Mouse (Mus musculus) hindbrain, embryonic 12.5 days (tissue): ENCODE measurements around the gene Ikzf3. TPM values are rescaled to one million over a fixed set of nuclear protein-coding genes. Genes with fewer than 3 reads are reported as not detected.

ENCODE experiments used
- ATAC-seq: fragments of 200-750 bp; cut with Nextera tagmentation; 2 replicates; pipeline ENCODE4 v1.8.0; 2017; ENCODE audit warnings: moderate TSS enrichment; ENCODE audit not compliant: low FRiP score
- H3K27ac ChIP-seq: fragments of 300-500 bp; sonication (generic); 2 replicates; pipeline ENCODE4 v1.5.1; 2016; ENCODE audit warnings: mild to moderate bottlenecking
- H3K27me3 ChIP-seq: fragments of 300-500 bp; sonication (generic); 2 replicates; pipeline ENCODE4 v1.6.1; 2016; ENCODE audit warnings: mild to moderate bottlenecking
- H3K36me3 ChIP-seq: fragments of 300-500 bp; sonication (generic); 2 replicates; pipeline ENCODE4 v1.6.1; 2016; ENCODE audit warnings: mild to moderate bottlenecking
- H3K4me1 ChIP-seq: fragments of 300-500 bp; sonication (generic); 2 replicates; pipeline ENCODE4 v1.6.1; 2016
- H3K4me2 ChIP-seq: fragments of 300-500 bp; sonication (generic); replicated peaks from 2 replicates; pipeline ENCODE4 v1.6.1; 2016; ENCODE audit warnings: mild to moderate bottlenecking
- H3K4me3 ChIP-seq: fragments of 300-500 bp; sonication (generic); 2 replicates; pipeline ENCODE4 v1.5.1; 2016; ENCODE audit warnings: mild to moderate bottlenecking
- H3K9ac ChIP-seq: fragments of 300-500 bp; sonication (generic); 2 replicates; pipeline ENCODE4 v1.6.1; 2016; ENCODE audit warnings: mild to moderate bottlenecking, moderate library complexity
- H3K9me3 ChIP-seq: fragments of 300-500 bp; sonication (generic); replicated peaks from 2 replicates; pipeline ENCODE4 v1.6.1; 2016; ENCODE audit warnings: mild to moderate bottlenecking
- WGBS: fragments of 180-500 bp; shearing (Covaris S2); methylation state at CpG from one replicate; pipeline ENCODE4 v1.1.7; 2016; 5-methylcytosine and 5-hydroxymethylcytosine counted together
- polyA plus RNA-seq: library from polyadenylated mRNA; unstranded; fragments of >200 nt; fragmentation: Nextera tagmentation; extraction: Ambion mirVana; gene quantifications from 2 replicates; pipeline ENCODE4 v1.2.1, GENCODE M21; 2016

Ikzf3 gene
- polyA plus RNA-seq, 1 experiment from 2014 or later, result not detected

GRCm38 (mm10) chr11:98492959-98493358, 52.9 kb downstream of the Ikzf3 start:
- H3K4me2 ChIP-seq, result no peak overlapping the region
- H3K9me3 ChIP-seq, result no peaks in the 10 kb centered on the region
- H3K9ac ChIP-seq, result no peak overlapping the region
- no peak overlapping the region for H3K27ac ChIP-seq
- 9% methylated on average over 7 of the region's 7 CpGs for WGBS
- H3K27me3 ChIP-seq, result 0 out of 2 replicates have a peak, but pooled peaks cover 4% of the 10 kb centered on the region
- no peaks in the 10 kb centered on the region for H3K36me3 ChIP-seq
- no peak for ATAC-seq
- peaks cover 16% of the 10 kb centered on the region for H3K4me1 ChIP-seq
- H3K4me3 ChIP-seq, result no peak overlapping the region

GRCm38 (mm10) chr11:98491571-98491970, 54.3 kb downstream of the Ikzf3 start:
- no peak overlapping the region for H3K27ac ChIP-seq
- H3K9ac ChIP-seq, result no peak overlapping the region
- H3K4me3 ChIP-seq, result no peak overlapping the region
- WGBS, result 87% methylated on average over 7 of the region's 7 CpGs
- no peaks in the 10 kb centered on the region for H3K36me3 ChIP-seq
- H3K27me3 ChIP-seq, result 0 out of 2 replicates have a peak, but pooled peaks cover 4% of the 10 kb centered on the region
- H3K4me1 ChIP-seq, result peaks cover 9% of the 10 kb centered on the region
- ATAC-seq, result no peak
- no peak overlapping the region for H3K4me2 ChIP-seq
- H3K9me3 ChIP-seq, result no peaks in the 10 kb centered on the region

GRCm38 (mm10) chr11:98488540-98489234, 57.1 kb downstream of the Ikzf3 start:
- no peak for ATAC-seq
- Histone ChIP-seq H3K27me3 (no peaks in the 10 kb centered on the region), H3K9me3 (no peaks in the 10 kb centered on the region), H3K4me1 (peaks cover 9% of the 10 kb centered on the region), H3K9ac (no peak overlapping the region), H3K27ac (peak overlapping the region; percentile 52), H3K36me3 (no peaks in the 10 kb centered on the region), H3K4me3 (no peak overlapping the region), H3K4me2 (no peak overlapping the region)
- 68% methylated on average over 20 of the region's 20 CpGs for WGBS

- H3K4me1 ChIP-seq, result peaks cover 6% of the 10 kb centered on the region; the same call in 1 of the 2 replicates
- no peak overlapping the region for H3K4me2 ChIP-seq
- no peak for ATAC-seq
- peak overlapping the region; percentile 44; the same call in 1 of the 2 replicates for H3K27ac ChIP-seq
- H3K27me3 ChIP-seq, result no peaks in the 10 kb centered on the region
- no peaks in the 10 kb centered on the region for H3K9me3 ChIP-seq
- H3K36me3 ChIP-seq, result no peaks in the 10 kb centered on the region
- no peak overlapping the region for H3K4me3 ChIP-seq
- WGBS, result 80% methylated on average over 5 of the region's 5 CpGs
- no peak overlapping the region for H3K9ac ChIP-seq
Observed at GRCm38 (mm10) chr11:98487526-98488040, 58.2 kb downstream of the Ikzf3 start.

- no peaks in the 10 kb centered on the region for H3K9me3 ChIP-seq
- H3K4me1 ChIP-seq, result peaks cover 6% of the 10 kb centered on the region; the same call in 1 of the 2 replicates
- no peak overlapping the region for H3K9ac ChIP-seq
- H3K4me2 ChIP-seq, result no peak overlapping the region
- H3K27ac ChIP-seq, result no peak overlapping the region
- H3K4me3 ChIP-seq, result no peak overlapping the region
- no peak for ATAC-seq
- no peaks in the 10 kb centered on the region for H3K36me3 ChIP-seq
- 93% methylated on average over 2 of the region's 2 CpGs for WGBS
- H3K27me3 ChIP-seq, result no peaks in the 10 kb centered on the region
Observed at GRCm38 (mm10) chr11:98485749-98486148, 60.1 kb downstream of the Ikzf3 start.

GRCm38 (mm10) chr11:98482067-98482466, 63.8 kb downstream of the Ikzf3 start:
- H3K4me2 ChIP-seq, result no peak overlapping the region
- 86% methylated on average over 10 of the region's 10 CpGs for WGBS
- no peak for ATAC-seq

GRCm38 (mm10) chr11:98481231-98481630, 64.6 kb downstream of the Ikzf3 start:
- H3K27me3 ChIP-seq, result no peaks in the 10 kb centered on the region
- H3K4me1 ChIP-seq, result no peaks in the 10 kb centered on the region
- H3K4me2 ChIP-seq, result no peak overlapping the region
- no peaks in the 10 kb centered on the region for H3K9me3 ChIP-seq
- ATAC-seq, result no peak
- H3K9ac ChIP-seq, result no peak overlapping the region
- WGBS, result 65% methylated on average over 6 of the region's 6 CpGs
- H3K27ac ChIP-seq, result no peak overlapping the region
- H3K36me3 ChIP-seq, result no peaks in the 10 kb centered on the region
- no peak overlapping the region for H3K4me3 ChIP-seq

More at GRCm38 (mm10) chr11:98482067-98482466, 63.8 kb downstream of the Ikzf3 start:
- H3K9ac ChIP-seq, result no peak overlapping the region
- H3K4me3 ChIP-seq, result no peak overlapping the region
- H3K27me3 ChIP-seq, result no peaks in the 10 kb centered on the region
- H3K4me1 ChIP-seq, result no peaks in the 10 kb centered on the region
- no peaks in the 10 kb centered on the region for H3K9me3 ChIP-seq
- no peaks in the 10 kb centered on the region for H3K36me3 ChIP-seq
- no peak overlapping the region for H3K27ac ChIP-seq

GRCm38 (mm10) chr11:98479940-98480497, 65.8 kb downstream of the Ikzf3 start:
- ATAC-seq, result no peak

GRCm38 (mm10) chr11:98479026-98479939, 66.5 kb downstream of the Ikzf3 start:
- no peaks in the 10 kb centered on the region for H3K4me1 ChIP-seq
- H3K9ac ChIP-seq, result no peak overlapping the region
- H3K27ac ChIP-seq, result no peak overlapping the region
- no peaks in the 10 kb centered on the region for H3K27me3 ChIP-seq
- 85% methylated on average over 13 of the region's 13 CpGs for WGBS
- H3K36me3 ChIP-seq, result no peaks in the 10 kb centered on the region
- no peak for ATAC-seq
- H3K4me2 ChIP-seq, result no peak overlapping the region
- no peak overlapping the region for H3K4me3 ChIP-seq
- no peaks in the 10 kb centered on the region for H3K9me3 ChIP-seq

More at GRCm38 (mm10) chr11:98479940-98480497, 65.8 kb downstream of the Ikzf3 start:
- Histone ChIP-seq H3K9me3 (no peaks in the 10 kb centered on the region), H3K27ac (no peak overlapping the region), H3K9ac (no peak overlapping the region), H3K4me3 (no peak overlapping the region), H3K36me3 (no peaks in the 10 kb centered on the region), H3K4me1 (no peaks in the 10 kb centered on the region), H3K4me2 (no peak overlapping the region), H3K27me3 (no peaks in the 10 kb centered on the region)
- WGBS, result 90% methylated on average over 12 of the region's 12 CpGs

- 73% methylated on average over 14 of the region's 14 CpGs for WGBS
Observed at GRCm38 (mm10) chr11:98477011-98477701, 68.7 kb downstream of the Ikzf3 start.

GRCm38 (mm10) chr11:98476434-98476807, 69.4 kb downstream of the Ikzf3 start:
- ATAC-seq, result no peak
- Histone ChIP-seq H3K9ac (no peak overlapping the region), H3K4me1 (peaks cover 4% of the 10 kb centered on the region; the same call in 1 of the 2 replicates), H3K27me3 (no peaks in the 10 kb centered on the region), H3K27ac (no peak overlapping the region), H3K4me3 (no peak overlapping the region), H3K4me2 (no peak overlapping the region), H3K9me3 (no peaks in the 10 kb centered on the region), H3K36me3 (no peaks in the 10 kb centered on the region)
- WGBS, result 86% methylated on average over 4 of the region's 4 CpGs

More at GRCm38 (mm10) chr11:98477011-98477701, 68.7 kb downstream of the Ikzf3 start:
- no peaks in the 10 kb centered on the region for H3K9me3 ChIP-seq
- no peaks in the 10 kb centered on the region for H3K27me3 ChIP-seq
- no peak overlapping the region for H3K27ac ChIP-seq
- peaks cover 4% of the 10 kb centered on the region; the same call in 1 of the 2 replicates for H3K4me1 ChIP-seq
- H3K4me3 ChIP-seq, result no peak overlapping the region
- no peak for ATAC-seq
- no peak overlapping the region for H3K9ac ChIP-seq
- no peaks in the 10 kb centered on the region for H3K36me3 ChIP-seq
- H3K4me2 ChIP-seq, result no peak overlapping the region
